Mouse (Mus musculus): ENCODE measurements at regions not wholly inside any gene's neighbourhood (a gene's known extent, or its start where the extent isn't known, plus 50 kb on each side); places are given as distances from the start of the nearest gene placed in this dataset.

- TF ChIP-seq HCFC1 (IDR thresholded peaks at IDR 0.05; ENCODE audit: low read depth, low read length) (no peak), EP300 (IDR thresholded peaks at IDR 0.05; ENCODE audit: low read length) (no peak), TBP (conservative IDR thresholded peaks at IDR 0.05; ENCODE audit: low read depth, low read length) (no peak), USF1 (IDR thresholded peaks at IDR 0.05; ENCODE audit: low read depth, low read length) (no peak), ETS1 (conservative IDR thresholded peaks at IDR 0.05; ENCODE audit: low read depth, low read length) (no peak), CTCF (conservative IDR thresholded peaks at IDR 0.05 in 1 of 2, IDR thresholded peaks at IDR 0.05 in 1 of 2; ENCODE audit: low read depth in 2 of 2, low read length in 2 of 2) (no peak), ELF1 (IDR thresholded peaks at IDR 0.05; ENCODE audit: low read depth, low read length) (no peak), TCF12 (IDR thresholded peaks at IDR 0.05; ENCODE audit: low read depth, low read length) (no peak)
Observed at GRCm38 (mm10) chr8:89824586-89824985, 523.6 kb downstream of the Tox3 start.
